Mouse (Mus musculus) liver, embryonic 13.5 days (tissue): ENCODE data around the gene Tymp. TPM values are rescaled to one million over a fixed set of nuclear protein-coding genes. Genes with fewer than 3 reads are reported as not detected.
A peak's percentile ranks its signal among the peaks of the same experiment; 100 is the strongest.

Experiments used
- ATAC-seq: fragments of 200-750 bp; cut with Nextera tagmentation; 2 replicates; pipeline ENCODE4 v1.8.0; 2017; ENCODE audit warnings: low read depth, mild to moderate bottlenecking, moderate number of reproducible peaks, moderate library complexity
- DNase-seq: peaks from one replicate; pipeline ENCODE4 v3.0.0; 2022
- H3K27ac ChIP-seq: fragments of 300-500 bp; sonication (generic); 2 replicates; pipeline ENCODE4 v1.5.1; 2015; ENCODE audit warnings: moderate library complexity, mild to moderate bottlenecking, inconsistent platforms
- H3K27me3 ChIP-seq: fragments of 300-500 bp; sonication (generic); 2 replicates; pipeline ENCODE4 v1.6.1; 2015; ENCODE audit warnings: mild to moderate bottlenecking, inconsistent platforms
- H3K36me3 ChIP-seq: fragments of 300-500 bp; sonication (generic); 2 replicates; pipeline ENCODE4 v1.6.1; 2015; ENCODE audit warnings: mild to moderate bottlenecking, inconsistent platforms
- H3K4me1 ChIP-seq: fragments of 300-500 bp; sonication (generic); replicated peaks from 2 replicates; pipeline ENCODE4 v1.6.1; 2015; ENCODE audit warnings: inconsistent platforms
- H3K4me2 ChIP-seq: fragments of 300-500 bp; sonication (generic); 2 replicates; pipeline ENCODE4 v1.6.1; 2015; ENCODE audit warnings: inconsistent platforms, mild to moderate bottlenecking, moderate library complexity
- H3K4me3 ChIP-seq: fragments of 300-500 bp; sonication (generic); replicated peaks from 2 replicates; pipeline ENCODE4 v1.5.1; 2015; ENCODE audit warnings: mild to moderate bottlenecking, inconsistent platforms
- H3K9ac ChIP-seq: fragments of 300-500 bp; sonication (generic); 2 replicates; pipeline ENCODE4 v1.6.1; 2015; ENCODE audit warnings: mild to moderate bottlenecking, inconsistent platforms
- H3K9me3 ChIP-seq: fragments of 300-500 bp; sonication (generic); replicated peaks from 2 replicates; pipeline ENCODE4 v1.6.1; 2016; ENCODE audit warnings: inconsistent platforms
- WGBS: fragments of 180-500 bp; shearing (Covaris S2); methylation state at CpG from one replicate; pipeline ENCODE4 v1.1.7; 2015; ENCODE audit not compliant: insufficient replicate concordance; 5-methylcytosine and 5-hydroxymethylcytosine counted together
- polyA plus RNA-seq: library from polyadenylated mRNA; unstranded; fragments of >200 nt; fragmentation: Nextera tagmentation; extraction: Ambion mirVana; gene quantifications from 2 replicates; pipeline ENCODE4 v1.2.1, GENCODE M21; 2015

Tymp gene
- 0.58 and 0.62 TPM in 2 replicates for polyA plus RNA-seq

DNA sequence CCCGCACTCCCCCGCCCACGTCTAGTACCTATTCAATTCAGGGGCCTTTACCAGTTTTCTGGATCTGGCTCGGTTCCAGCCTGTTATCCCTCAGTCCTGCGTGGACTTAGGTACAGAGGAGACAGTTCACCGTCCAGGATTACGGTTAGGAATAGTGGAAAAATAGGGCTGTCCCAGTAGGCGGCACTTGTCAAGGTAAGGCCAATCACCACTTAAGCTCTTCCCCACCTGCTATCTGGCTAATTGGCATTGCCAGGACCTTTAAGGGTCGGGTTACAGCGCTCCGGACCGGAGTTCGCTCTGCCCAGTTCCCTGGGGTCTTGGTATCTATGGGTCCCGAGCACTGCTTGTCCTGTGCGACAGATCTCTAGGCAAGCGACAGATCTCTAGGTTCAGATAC is at the start of gene Tymp:
TSS of gene Tymp (minus strand) at position 83 of the 400 bp plus-strand sequence.
- no peaks in the 10 kb centered on the region for H3K9me3 ChIP-seq
- peaks cover 40% of the 10 kb centered on the region for H3K27me3 ChIP-seq
- peaks cover 53% of the 10 kb centered on the region for H3K4me1 ChIP-seq
- no peak for DNase-seq
- H3K27ac ChIP-seq = no peak within 1 kb of the TSS
- H3K4me3 ChIP-seq = no peak within 1 kb of the TSS
- ATAC-seq = no peak
- H3K4me2 ChIP-seq = peak within 1 kb of the TSS; percentile 69
- peaks cover 10% of the 10 kb centered on the region for H3K36me3 ChIP-seq
- 43% methylated on average over 16 of the region's 16 CpGs for WGBS
- H3K9ac ChIP-seq = no peak within 1 kb of the TSS

DNA sequence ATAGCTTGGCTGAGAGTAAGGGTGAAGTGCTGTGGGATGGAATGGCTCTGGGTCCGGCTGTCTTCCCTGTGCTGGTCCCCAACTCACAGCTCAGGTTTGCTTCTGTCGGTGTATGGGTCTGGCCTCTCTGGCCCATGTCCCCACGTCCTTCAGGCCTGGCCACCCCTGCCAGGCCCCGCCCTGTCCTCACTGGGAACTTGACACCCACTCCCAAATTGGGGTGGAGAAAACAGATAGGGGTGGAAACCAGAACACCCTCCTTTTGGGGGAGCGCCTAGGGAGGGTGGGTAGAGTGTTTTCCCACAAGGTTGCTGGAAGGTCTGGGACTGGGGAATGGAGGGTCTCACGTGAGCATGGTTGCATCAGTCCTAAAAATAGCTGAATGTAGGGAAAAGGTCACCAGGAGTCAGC is 48.9 kb upstream of the Tymp start, which contains the start of gene Cpt1b:
TSS of gene Cpt1b (minus strand) at position 153 of the 411 bp plus-strand sequence.
- DNase-seq = no peak
- Histone ChIP-seq H3K27ac (peak within 1 kb of the TSS; percentile 39; the same call in 1 of the 2 replicates), H3K36me3 (peaks cover 31% of the 10 kb centered on the region), H3K4me2 (peak within 1 kb of the TSS; percentile 34), H3K4me3 (0 out of 2 replicates have a peak within 1 kb of the TSS, but pooled peaks have one; percentile 13), H3K4me1 (peaks cover 43% of the 10 kb centered on the region), H3K27me3 (no peaks in the 10 kb centered on the region), H3K9ac (no peak within 1 kb of the TSS), H3K9me3 (no peaks in the 10 kb centered on the region)
- WGBS = 56% methylated on average over 6 of the region's 6 CpGs
- ATAC-seq = no peak

- peaks cover 35% of the 10 kb centered on the region for H3K4me1 ChIP-seq
These were observed 47.8 kb upstream of the Tymp start for GRCm38 (mm10) chr15:89424621-89425020.

GRCm38 (mm10) chr15:89421938-89422337 is 45.1 kb upstream of the Tymp start:
- H3K4me1 ChIP-seq = peaks cover 17% of the 10 kb centered on the region
- no peaks in the 10 kb centered on the region for H3K27me3 ChIP-seq
- WGBS = 86% methylated on average over 9 of the region's 9 CpGs
- no peak overlapping the region for H3K4me3 ChIP-seq
- ATAC-seq (no peak), DNase-seq (no peak)
- peaks cover 26% of the 10 kb centered on the region for H3K36me3 ChIP-seq
- H3K9ac ChIP-seq = no peak overlapping the region
- no peak overlapping the region for H3K4me2 ChIP-seq
- H3K9me3 ChIP-seq = no peaks in the 10 kb centered on the region
- H3K27ac ChIP-seq = no peak overlapping the region

More at GRCm38 (mm10) chr15:89424621-89425020, 47.8 kb upstream of the Tymp start:
- DNase-seq = no peak
- no peak overlapping the region for H3K4me3 ChIP-seq
- no peak overlapping the region for H3K27ac ChIP-seq
- H3K4me2 ChIP-seq = no peak overlapping the region
- no peak for ATAC-seq
- no peak overlapping the region for H3K9ac ChIP-seq
- peaks cover 39% of the 10 kb centered on the region for H3K36me3 ChIP-seq
- H3K27me3 ChIP-seq = no peaks in the 10 kb centered on the region
- WGBS = 72% methylated on average over 8 of the region's 8 CpGs
- no peaks in the 10 kb centered on the region for H3K9me3 ChIP-seq

DNA sequence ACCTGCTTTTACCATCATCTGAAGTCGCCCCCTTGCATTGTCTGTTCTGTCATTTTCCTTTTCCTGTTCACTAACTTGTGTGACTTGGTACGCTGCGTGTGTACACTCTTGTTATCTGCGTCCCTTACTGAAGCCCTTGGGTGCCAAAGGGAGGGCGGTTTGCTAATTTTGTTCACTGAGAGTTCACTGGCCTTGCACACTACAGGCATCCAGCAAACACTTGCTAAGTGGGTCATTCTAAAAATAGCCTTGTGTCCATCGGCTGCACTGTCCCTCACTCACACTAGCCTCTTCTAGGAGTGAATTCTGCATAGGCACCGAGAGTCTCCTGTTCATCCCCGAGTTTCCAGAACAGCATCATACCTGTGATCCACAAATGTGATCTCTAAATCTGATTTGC is 38.4 kb upstream of the Tymp start:
- Histone ChIP-seq H3K9ac (no peak overlapping the region), H3K4me2 (no peak overlapping the region), H3K27ac (no peak overlapping the region), H3K36me3 (peaks cover 6% of the 10 kb centered on the region), H3K4me3 (no peak overlapping the region), H3K4me1 (no peaks in the 10 kb centered on the region), H3K9me3 (no peaks in the 10 kb centered on the region), H3K27me3 (no peaks in the 10 kb centered on the region)
- DNase-seq (no peak), ATAC-seq (no peak)
- 70% methylated on average over 8 of the region's 8 CpGs for WGBS

DNA sequence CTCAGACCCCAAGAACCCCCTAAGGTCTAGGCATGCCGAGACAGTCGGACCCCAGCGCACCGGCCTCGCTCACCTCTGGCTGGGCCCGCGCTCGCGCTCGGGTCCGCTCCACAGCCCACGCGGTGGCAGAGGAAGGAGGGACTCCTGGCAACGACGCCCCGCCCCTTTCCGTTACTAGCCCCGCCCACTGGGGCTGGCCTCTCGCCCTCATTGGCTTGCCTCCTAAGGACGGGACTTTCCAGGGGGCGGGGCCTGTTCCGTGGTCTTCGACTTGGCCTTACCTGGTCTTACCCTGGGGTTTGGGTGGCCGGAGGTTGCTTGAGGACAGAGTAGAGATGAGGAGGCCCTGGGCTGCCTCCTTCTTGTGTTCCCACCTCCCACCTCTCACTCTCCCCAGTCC is 33.3 kb upstream of the Tymp start, which contains the start of gene Syce3:
TSS of gene Syce3 (minus strand) at position 386 of the 400 bp plus-strand sequence.
- Histone ChIP-seq H3K27me3 (no peaks in the 10 kb centered on the region), H3K4me2 (no peak within 1 kb of the TSS), H3K4me1 (no peaks in the 10 kb centered on the region), H3K9me3 (no peaks in the 10 kb centered on the region; the same call in 1 of the 2 replicates), H3K27ac (no peak within 1 kb of the TSS), H3K36me3 (no peaks in the 10 kb centered on the region), H3K4me3 (no peak within 1 kb of the TSS), H3K9ac (no peak within 1 kb of the TSS)
- DNase-seq = no peak
- WGBS = 65% methylated on average over 19 of the region's 24 CpGs
- ATAC-seq = no peak

GRCm38 (mm10) chr15:89406691-89407090 is 29.9 kb upstream of the Tymp start:
- Histone ChIP-seq H3K27ac (no peak overlapping the region), H3K27me3 (no peaks in the 10 kb centered on the region), H3K9me3 (no peaks in the 10 kb centered on the region; the same call in 1 of the 2 replicates), H3K36me3 (no peaks in the 10 kb centered on the region), H3K9ac (no peak overlapping the region), H3K4me2 (no peak overlapping the region), H3K4me3 (no peak overlapping the region), H3K4me1 (no peaks in the 10 kb centered on the region)
- ATAC-seq (no peak), DNase-seq (no peak)

DNA sequence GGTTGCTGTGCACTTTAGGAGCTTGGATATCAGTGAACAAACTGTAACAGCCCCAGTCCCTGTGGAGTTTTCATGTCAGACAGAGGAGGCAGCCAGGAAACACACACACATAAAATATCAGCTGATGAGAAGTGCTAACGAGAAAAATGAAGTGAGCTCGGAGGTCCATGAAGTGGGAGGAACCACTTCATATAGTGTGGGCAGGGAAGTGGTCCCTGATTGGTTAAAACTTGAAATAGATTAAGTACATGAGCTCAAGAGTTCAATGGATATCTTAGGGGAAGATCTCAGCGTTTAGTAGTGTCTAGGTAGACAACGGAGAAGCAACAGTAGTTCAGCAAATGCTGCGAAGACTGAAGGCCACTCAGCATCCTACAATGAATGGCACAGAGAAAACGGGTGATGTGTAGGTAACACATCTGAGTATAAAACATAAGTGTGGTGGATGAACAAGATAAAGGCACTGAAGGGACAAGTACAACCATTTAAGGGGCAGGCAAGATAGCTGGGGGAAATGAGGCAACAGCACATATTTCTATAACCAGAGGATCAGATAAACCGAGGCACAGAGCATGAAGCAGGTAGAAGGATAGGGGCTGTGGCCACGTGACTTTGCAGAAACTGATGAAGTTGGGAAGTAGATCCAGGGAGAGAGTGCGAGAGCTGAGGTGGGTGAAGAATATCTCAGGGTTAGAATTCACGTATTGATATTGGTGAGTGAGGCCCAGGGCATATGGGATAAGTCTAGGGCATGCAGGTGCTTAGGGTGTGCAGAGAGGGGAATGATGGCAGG is 28.2 kb upstream of the Tymp start:
- H3K27ac ChIP-seq = no peak overlapping the region
- no peaks in the 10 kb centered on the region for H3K36me3 ChIP-seq
- H3K9me3 ChIP-seq = no peaks in the 10 kb centered on the region; the same call in 1 of the 2 replicates
- DNase-seq (no peak), ATAC-seq (no peak)
- H3K27me3 ChIP-seq = no peaks in the 10 kb centered on the region
- H3K4me2 ChIP-seq = no peak overlapping the region
- H3K4me1 ChIP-seq = no peaks in the 10 kb centered on the region
- WGBS = 59% methylated on average over 10 of the region's 10 CpGs
- no peak overlapping the region for H3K4me3 ChIP-seq
- no peak overlapping the region for H3K9ac ChIP-seq

DNA sequence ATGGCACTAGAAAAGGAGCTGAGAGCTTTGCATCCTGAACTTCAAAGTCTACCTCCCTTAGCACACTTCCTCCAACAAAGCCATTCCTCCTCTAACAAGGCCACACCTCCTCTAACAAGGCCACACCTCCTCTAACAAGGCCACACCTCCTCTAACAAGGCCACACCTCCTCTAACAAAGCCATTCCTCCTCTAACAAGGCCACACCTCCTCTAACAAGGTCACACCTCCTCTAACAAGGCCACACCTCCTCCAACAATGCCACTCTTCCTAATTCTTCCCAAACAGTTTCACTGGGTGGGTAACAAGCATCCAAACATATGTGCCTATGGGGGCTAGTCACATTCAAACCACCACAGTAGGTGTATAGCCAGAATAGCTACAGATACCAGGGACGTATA is 25.6 kb upstream of the Tymp start:
- ATAC-seq (no peak), DNase-seq (no peak)
- Histone ChIP-seq H3K27ac (no peak overlapping the region), H3K4me1 (0 out of 2 replicates have a peak, but pooled peaks cover 3% of the 10 kb centered on the region), H3K4me2 (no peak overlapping the region), H3K36me3 (no peaks in the 10 kb centered on the region), H3K4me3 (no peak overlapping the region), H3K9ac (no peak overlapping the region), H3K9me3 (no peaks in the 10 kb centered on the region), H3K27me3 (no peaks in the 10 kb centered on the region)
- 73% methylated on average over 1 of the region's 1 CpGs for WGBS

- no peaks in the 10 kb centered on the region for H3K9me3 ChIP-seq
- no peaks in the 10 kb centered on the region for H3K27me3 ChIP-seq
- H3K4me1 ChIP-seq = 0 out of 2 replicates have a peak, but pooled peaks cover 3% of the 10 kb centered on the region
- no peaks in the 10 kb centered on the region for H3K36me3 ChIP-seq
- DNase-seq = no peak
- no peak for ATAC-seq
- H3K4me2 ChIP-seq = no peak overlapping the region
- H3K9ac ChIP-seq = no peak overlapping the region
- H3K4me3 ChIP-seq = no peak overlapping the region
- WGBS = 7% methylated on average over 1 of the region's 1 CpGs
- no peak overlapping the region for H3K27ac ChIP-seq
These were observed 22.9 kb upstream of the Tymp start for GRCm38 (mm10) chr15:89399716-89400115.

GRCm38 (mm10) chr15:89398146-89398545 is 21.3 kb upstream of the Tymp start:
- H3K9ac ChIP-seq = no peak overlapping the region
- no peaks in the 10 kb centered on the region for H3K9me3 ChIP-seq
- 0 out of 2 replicates have a peak, but pooled peaks cover 3% of the 10 kb centered on the region for H3K4me1 ChIP-seq
- H3K27me3 ChIP-seq = no peaks in the 10 kb centered on the region
- H3K4me3 ChIP-seq = no peak overlapping the region
- ATAC-seq (no peak), DNase-seq (no peak)
- no peak overlapping the region for H3K4me2 ChIP-seq
- 66% methylated on average over 2 of the region's 2 CpGs for WGBS
- H3K27ac ChIP-seq = no peak overlapping the region
- H3K36me3 ChIP-seq = no peaks in the 10 kb centered on the region
